Mouse (Mus musculus) kidney, embryonic 14.5 days (tissue): ENCODE measurements at regions not wholly inside any gene's neighbourhood (a gene's known extent, or its start where the extent isn't known, plus 50 kb on each side); places are given as distances from the start of the nearest gene placed in this dataset.

Source experiments
- ATAC-seq: fragments of 200-750 bp; cut with Nextera tagmentation; 2 replicates; pipeline ENCODE4 v1.8.0; 2017; ENCODE audit warnings: moderate number of reproducible peaks, mild to moderate bottlenecking, moderate TSS enrichment, moderate library complexity; ENCODE audit not compliant: low FRiP score, low TSS enrichment
- H3K27ac ChIP-seq: fragments of 300-500 bp; sonication (generic); 2 replicates; pipeline ENCODE4 v1.5.1; 2014; ENCODE audit warnings: low read depth, mild to moderate bottlenecking, low read length, moderate library complexity, mixed read lengths
- H3K27me3 ChIP-seq: fragments of 300-500 bp; sonication (generic); 2 replicates; pipeline ENCODE4 v1.6.1; 2014; ENCODE audit warnings: mild to moderate bottlenecking, low read length; ENCODE audit not compliant: control insufficient read depth, insufficient read depth
- H3K36me3 ChIP-seq: fragments of 300-500 bp; sonication (generic); 2 replicates; pipeline ENCODE4 v1.6.1; 2014; ENCODE audit warnings: low read length, mixed read lengths; ENCODE audit not compliant: control insufficient read depth, insufficient read depth
- H3K4me1 ChIP-seq: fragments of 300-500 bp; sonication (generic); 2 replicates; pipeline ENCODE4 v1.6.1; 2014; ENCODE audit warnings: low read length, mixed read lengths; ENCODE audit not compliant: control insufficient read depth, insufficient read depth
- H3K4me2 ChIP-seq: fragments of 300-500 bp; sonication (generic); replicated peaks from 2 replicates; pipeline ENCODE4 v1.6.1; 2014; ENCODE audit warnings: low read depth, mild to moderate bottlenecking, low read length
- H3K4me3 ChIP-seq: fragments of 300-500 bp; sonication (generic); 2 replicates; pipeline ENCODE4 v1.5.1; 2014; ENCODE audit warnings: mild to moderate bottlenecking, low read length
- H3K9ac ChIP-seq: fragments of 300-500 bp; sonication (generic); 2 replicates; pipeline ENCODE4 v1.6.1; 2014; ENCODE audit warnings: low read depth, mild to moderate bottlenecking, low read length, moderate library complexity
- H3K9me3 ChIP-seq: fragments of 300-500 bp; sonication (generic); 2 replicates; pipeline ENCODE4 v1.6.1; 2016; ENCODE audit warnings: low read length; ENCODE audit not compliant: control insufficient read depth
- WGBS: fragments of 180-500 bp; shearing (Covaris S2); extraction: QIAGEN DNeasy Blood & Tissue Kit; methylation state at CpG from one replicate; pipeline ENCODE4 v1.1.7; 2014; 5-methylcytosine and 5-hydroxymethylcytosine counted together

- Histone ChIP-seq H3K4me1 (no peaks in the 10 kb centered on the region), H3K27ac (no peak overlapping the region), H3K4me3 (no peak overlapping the region), H3K36me3 (no peaks in the 10 kb centered on the region), H3K27me3 (no peaks in the 10 kb centered on the region), H3K9me3 (no peaks in the 10 kb centered on the region), H3K4me2 (no peak overlapping the region), H3K9ac (no peak overlapping the region)
- ATAC-seq, result no peak
- 81% methylated on average over 15 of the region's 16 CpGs for WGBS
These were observed 123.9 kb downstream of the Ifng start for GRCm38 (mm10) chr10:118564528-118565268.

DNA sequence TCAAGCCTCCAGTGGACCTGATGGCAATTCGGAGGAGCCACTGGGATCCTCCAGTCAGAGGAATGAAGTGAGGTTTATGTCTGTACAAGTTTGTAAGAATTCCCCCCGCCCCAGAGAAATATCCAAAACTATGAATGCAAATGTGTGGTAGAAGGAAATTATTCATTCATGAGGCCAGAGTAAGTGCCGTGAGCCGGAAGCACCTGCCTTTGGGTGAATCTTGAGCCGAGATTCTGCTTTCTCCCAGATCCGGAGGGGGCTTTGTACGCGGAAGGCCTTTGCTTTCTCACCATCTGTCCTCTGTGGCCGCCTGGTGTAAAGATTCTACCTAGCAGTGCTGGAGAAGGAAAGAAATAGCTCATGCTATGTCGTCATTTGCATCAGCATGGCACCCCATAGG, 127.8 kb downstream of the Ifng start:
- Histone ChIP-seq H3K27me3 (no peaks in the 10 kb centered on the region), H3K9ac (no peak overlapping the region), H3K9me3 (no peaks in the 10 kb centered on the region), H3K4me1 (no peaks in the 10 kb centered on the region), H3K36me3 (no peaks in the 10 kb centered on the region), H3K27ac (no peak overlapping the region), H3K4me3 (no peak overlapping the region), H3K4me2 (no peak overlapping the region)
- 89% methylated on average over 10 of the region's 10 CpGs for WGBS
- ATAC-seq, result no peak

DNA sequence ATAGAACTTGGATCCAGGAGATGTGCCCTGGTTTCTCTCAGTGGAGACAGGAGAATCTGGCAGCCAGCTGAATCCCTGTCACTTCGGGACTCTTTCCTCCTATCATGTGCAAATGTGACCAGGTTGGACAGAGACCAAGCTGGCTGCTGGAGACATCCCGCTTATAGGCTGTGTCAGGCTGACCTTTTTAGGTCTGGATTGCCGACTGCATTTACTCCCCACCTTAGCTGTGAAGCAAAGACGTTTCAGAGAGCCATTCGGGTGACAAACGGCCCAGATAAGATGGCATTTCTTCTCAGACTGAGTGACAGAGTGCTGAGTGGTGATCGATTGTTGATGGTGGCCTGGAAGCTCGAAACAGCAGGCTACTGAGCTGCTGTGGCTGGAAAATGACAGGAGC, 128.6 kb downstream of the Ifng start:
- Histone ChIP-seq H3K4me1 (no peaks in the 10 kb centered on the region), H3K27me3 (no peaks in the 10 kb centered on the region), H3K4me2 (no peak overlapping the region), H3K9ac (no peak overlapping the region), H3K9me3 (no peaks in the 10 kb centered on the region), H3K4me3 (no peak overlapping the region), H3K36me3 (no peaks in the 10 kb centered on the region), H3K27ac (no peak overlapping the region)
- no peak for ATAC-seq
- 44% methylated on average over 8 of the region's 8 CpGs for WGBS

- H3K4me1 ChIP-seq, result no peaks in the 10 kb centered on the region
- no peaks in the 10 kb centered on the region for H3K36me3 ChIP-seq
- no peaks in the 10 kb centered on the region for H3K27me3 ChIP-seq
- H3K9me3 ChIP-seq, result no peaks in the 10 kb centered on the region
- no peak overlapping the region for H3K4me3 ChIP-seq
- 76% methylated on average over 3 of the region's 3 CpGs for WGBS
- ATAC-seq, result no peak
- no peak overlapping the region for H3K27ac ChIP-seq
- H3K9ac ChIP-seq, result no peak overlapping the region
- H3K4me2 ChIP-seq, result no peak overlapping the region
These were observed 132.4 kb downstream of the Ifng start for GRCm38 (mm10) chr10:118573247-118573646.

DNA sequence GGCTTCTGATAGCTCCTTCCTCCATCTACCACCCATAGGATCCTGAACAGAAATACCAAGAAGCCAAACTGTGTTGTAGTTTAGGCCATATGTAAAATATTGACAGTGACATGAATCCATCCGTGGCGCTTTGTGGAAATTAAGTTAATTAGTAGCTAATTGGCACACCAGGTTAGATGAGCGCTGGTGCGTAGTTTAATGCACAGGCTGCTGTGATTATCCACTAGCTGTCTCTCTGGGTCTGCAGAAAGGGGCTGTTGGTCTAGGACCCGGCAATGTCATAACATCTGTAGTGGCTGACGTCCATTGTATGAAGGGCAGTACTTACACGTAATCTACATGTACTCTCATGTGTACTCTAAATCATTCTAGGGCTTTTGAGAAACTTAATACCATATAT, 134.7 kb downstream of the Ifng start:
- WGBS, result 76% methylated on average over 7 of the region's 7 CpGs
- no peak overlapping the region for H3K27ac ChIP-seq
- no peak overlapping the region for H3K9ac ChIP-seq
- H3K27me3 ChIP-seq, result no peaks in the 10 kb centered on the region
- no peaks in the 10 kb centered on the region for H3K4me1 ChIP-seq
- no peaks in the 10 kb centered on the region for H3K36me3 ChIP-seq
- H3K9me3 ChIP-seq, result peaks cover 3% of the 10 kb centered on the region; the same call in 1 of the 2 replicates
- no peak overlapping the region for H3K4me3 ChIP-seq
- no peak; the same call in 1 of the 2 replicates for ATAC-seq
- no peak overlapping the region for H3K4me2 ChIP-seq

DNA sequence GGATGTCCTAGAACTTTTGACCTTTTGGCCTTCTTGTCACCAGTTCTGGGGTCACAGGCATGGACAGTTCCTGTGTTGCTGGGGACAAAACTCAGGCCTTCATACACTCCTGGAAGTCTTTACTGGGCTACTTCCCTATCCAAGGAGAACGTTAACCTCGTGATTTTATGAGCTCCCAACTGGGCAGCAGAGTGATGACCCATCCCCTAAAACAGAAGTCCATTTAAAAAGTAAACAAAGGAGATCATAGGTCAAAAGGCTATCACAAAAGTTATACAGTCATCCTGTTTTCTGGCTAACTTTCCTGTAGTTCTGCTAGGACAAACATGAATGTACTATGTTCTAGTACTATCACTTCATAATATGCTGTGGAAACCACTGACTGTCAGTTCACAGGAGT, 140.5 kb downstream of the Ifng start:
- H3K27me3 ChIP-seq, result no peaks in the 10 kb centered on the region
- H3K9me3 ChIP-seq, result peaks cover 3% of the 10 kb centered on the region; the same call in 1 of the 2 replicates
- H3K4me1 ChIP-seq, result no peaks in the 10 kb centered on the region
- H3K4me2 ChIP-seq, result no peak overlapping the region
- no peak overlapping the region for H3K4me3 ChIP-seq
- H3K9ac ChIP-seq, result no peak overlapping the region
- no peak for ATAC-seq
- no peaks in the 10 kb centered on the region for H3K36me3 ChIP-seq
- WGBS, result 24% methylated on average over 2 of the region's 2 CpGs
- H3K27ac ChIP-seq, result no peak overlapping the region

- no peak for ATAC-seq
- no peak overlapping the region for H3K4me3 ChIP-seq
- no peaks in the 10 kb centered on the region for H3K4me1 ChIP-seq
- H3K27ac ChIP-seq, result no peak overlapping the region
- WGBS, result 78% methylated on average over 4 of the region's 4 CpGs
- H3K4me2 ChIP-seq, result no peak overlapping the region
- H3K36me3 ChIP-seq, result no peaks in the 10 kb centered on the region
- H3K9me3 ChIP-seq, result no peaks in the 10 kb centered on the region
- H3K9ac ChIP-seq, result no peak overlapping the region
- H3K27me3 ChIP-seq, result no peaks in the 10 kb centered on the region
These were observed 145.0 kb downstream of the Ifng start for GRCm38 (mm10) chr10:118585821-118586220.

DNA sequence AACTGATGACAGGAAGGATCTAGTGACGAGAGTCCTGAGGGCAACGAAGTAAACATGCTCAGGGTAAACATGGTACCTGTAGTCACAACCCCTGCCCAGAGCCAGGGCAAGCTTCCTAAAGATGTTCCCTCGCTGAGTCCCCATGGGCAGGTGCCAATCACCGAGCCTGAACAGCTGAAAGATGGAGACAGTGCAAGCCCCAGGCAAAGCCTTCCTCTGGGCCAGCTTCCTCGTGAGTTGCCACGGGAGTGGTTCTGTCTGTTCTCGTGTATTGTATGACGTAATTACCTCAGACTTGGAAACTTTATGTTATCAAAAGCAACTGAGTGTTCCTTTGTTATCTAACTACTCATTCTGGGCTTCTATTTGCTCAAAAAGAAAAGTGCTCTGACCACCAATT, 147.4 kb downstream of the Ifng start:
- 75% methylated on average over 8 of the region's 8 CpGs for WGBS
- no peaks in the 10 kb centered on the region for H3K36me3 ChIP-seq
- H3K27me3 ChIP-seq, result no peaks in the 10 kb centered on the region
- H3K4me3 ChIP-seq, result no peak overlapping the region
- H3K4me2 ChIP-seq, result no peak overlapping the region
- no peak overlapping the region for H3K9ac ChIP-seq
- H3K27ac ChIP-seq, result no peak overlapping the region
- H3K4me1 ChIP-seq, result no peaks in the 10 kb centered on the region
- ATAC-seq, result no peak
- H3K9me3 ChIP-seq, result no peaks in the 10 kb centered on the region

GRCm38 (mm10) chr10:118592648-118593368, 152.0 kb downstream of the Ifng start:
- 36% methylated on average over 16 of the region's 16 CpGs for WGBS
- Histone ChIP-seq H3K27me3 (no peaks in the 10 kb centered on the region), H3K4me3 (no peak overlapping the region), H3K4me2 (no peak overlapping the region), H3K9ac (no peak overlapping the region), H3K36me3 (no peaks in the 10 kb centered on the region), H3K9me3 (no peaks in the 10 kb centered on the region), H3K4me1 (no peaks in the 10 kb centered on the region), H3K27ac (no peak overlapping the region)
- ATAC-seq, result no peak
